Mouse (Mus musculus): ENCODE results near the gene Cd24a. TPM values are rescaled to one million over a fixed set of nuclear protein-coding genes. Genes with fewer than 3 reads are reported as not detected.

Cd24a gene
- 125 and 182 TPM in 2 replicates for polyA plus RNA-seq (2015; fragmentation: Nextera tagmentation; extraction: Ambion mirVana)

DNA sequence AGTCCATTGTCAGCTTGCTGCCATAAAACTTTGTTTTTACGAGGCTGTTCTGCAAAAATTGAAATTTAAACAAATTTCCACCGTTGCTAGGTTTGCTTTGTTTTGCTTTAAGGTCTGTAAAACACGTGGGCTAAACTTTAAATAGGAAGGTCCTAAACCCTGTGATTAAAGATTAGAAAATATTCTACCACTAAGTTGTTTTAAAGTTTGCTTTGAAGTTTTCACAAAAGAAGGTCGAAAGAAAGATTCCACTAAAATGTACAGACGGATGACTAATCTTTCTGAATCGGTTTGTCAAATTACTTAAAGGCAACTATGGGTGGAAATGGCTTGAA, at the start of gene Cd24a:
Gene Cd24a (plus strand): TSS at position 288 of the 335 bp plus-strand sequence.

GRCm38 (mm10) chr10:43540442-43541152, 37.5 kb upstream of the Cd24a start, which contains the start of gene 1700021F05Rik:
Gene 1700021F05Rik, minus strand, starts transcription at chr10:43540994.

Other genes with a start within 250 kb of the Cd24a start
- 1.5 and 1.7 TPM in 2 replicates for gene Bend3, start 99.5 kb upstream of the Cd24a start, polyA plus RNA-seq (2015; fragmentation: Nextera tagmentation; extraction: Ambion mirVana)
- 36.7 and 43.2 TPM in 2 replicates for gene Gm9803, start 54.2 kb upstream of the Cd24a start, polyA plus RNA-seq (2015; fragmentation: Nextera tagmentation; extraction: Ambion mirVana)
- 71.2 and 88.5 TPM in 2 replicates for gene 1700021F05Rik, start 37.3 kb upstream of the Cd24a start, polyA plus RNA-seq (2015; fragmentation: Nextera tagmentation; extraction: Ambion mirVana)